Mouse (Mus musculus): ENCODE results near the gene Nav3.
"Not testable (repeated sequence)": the region's sequence is repeated elsewhere in the genome, so short reads cannot be mapped to it uniquely, and the experiment has no call there.

The Nav3 gene

DNA sequence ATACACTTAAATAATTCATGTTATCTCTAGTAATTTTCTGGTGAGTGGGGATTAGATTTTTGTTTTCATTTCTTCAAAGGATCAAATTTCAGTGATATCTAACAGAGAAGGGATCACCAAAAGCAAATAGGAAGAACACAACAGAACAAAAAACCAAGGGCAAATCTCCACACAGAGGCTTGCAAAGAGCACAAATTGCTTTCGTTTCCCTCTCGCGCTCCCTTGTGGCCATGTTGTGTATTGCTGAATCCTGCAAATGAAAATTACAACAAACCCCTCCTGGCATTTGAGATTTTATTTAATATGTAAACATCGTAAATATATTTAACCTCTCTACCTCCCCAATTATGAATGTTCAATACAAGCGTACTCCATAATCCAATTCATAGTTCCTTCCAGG, 370.8 kb downstream of the Nav3 start:
- DNase-seq (ENCODE audit: low read depth, low spot score): no peak

DNA sequence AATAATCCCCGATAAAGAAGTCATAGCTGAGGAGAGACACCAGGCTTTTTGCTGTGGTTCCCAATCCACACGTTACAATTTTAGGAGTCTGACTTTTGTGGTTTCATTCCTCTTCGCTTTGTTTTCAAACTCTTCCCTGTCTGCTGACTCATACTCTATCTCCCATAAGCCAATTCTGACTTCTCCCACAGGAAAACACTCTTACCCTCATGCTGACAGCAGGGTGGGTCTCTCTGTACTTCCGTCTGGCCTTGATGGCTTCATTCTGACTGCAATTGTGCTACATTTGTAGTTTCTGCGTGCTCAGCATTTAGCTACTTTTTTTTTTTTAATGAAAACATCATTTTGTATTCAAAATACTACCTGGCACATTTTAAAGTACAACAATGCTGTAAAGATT, 379.4 kb downstream of the Nav3 start:
- no peak for DNase-seq (ENCODE audit: low read depth, low spot score)

DNA sequence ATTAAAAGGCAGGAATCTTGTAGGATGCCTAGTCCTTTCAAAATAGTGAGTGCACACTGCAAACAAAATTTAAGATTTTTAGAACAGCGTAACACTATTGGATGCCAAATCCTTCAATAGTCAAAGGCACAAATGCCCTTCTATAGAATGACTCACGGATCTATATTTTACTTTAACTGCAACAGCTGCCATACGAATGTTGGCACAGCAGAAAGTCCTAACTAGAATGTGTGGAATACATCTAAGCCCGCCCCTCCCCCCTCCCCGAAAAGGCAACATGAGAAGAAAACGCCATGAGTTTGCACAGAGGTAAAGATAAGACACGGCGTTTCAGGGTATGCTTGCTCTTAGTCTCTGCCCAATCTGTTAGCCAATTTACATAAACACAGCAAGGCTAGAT, 383.6 kb downstream of the Nav3 start:
- DNase-seq (ENCODE audit: low read depth, low spot score): no peak

DNA sequence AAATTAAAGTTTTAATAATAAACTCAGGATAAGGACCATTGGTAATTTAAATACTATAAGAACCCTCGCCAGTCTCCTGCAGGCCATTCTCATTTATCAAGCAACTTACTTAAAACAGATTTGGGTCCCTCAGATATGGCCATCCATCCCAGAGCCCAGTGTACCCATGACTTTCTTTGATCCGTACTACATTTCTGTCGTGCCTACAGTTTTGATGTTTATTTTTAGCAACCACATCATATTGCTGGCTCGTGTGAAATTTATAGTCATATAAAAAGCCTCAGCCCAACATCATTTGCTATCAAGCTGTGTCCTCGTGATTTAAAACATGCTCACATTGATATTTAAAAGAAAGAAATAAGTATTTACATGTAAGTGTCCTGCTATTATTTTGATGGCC, 394.8 kb downstream of the Nav3 start:
- DNase-seq (ENCODE audit: low read depth, low spot score): no peak

DNA sequence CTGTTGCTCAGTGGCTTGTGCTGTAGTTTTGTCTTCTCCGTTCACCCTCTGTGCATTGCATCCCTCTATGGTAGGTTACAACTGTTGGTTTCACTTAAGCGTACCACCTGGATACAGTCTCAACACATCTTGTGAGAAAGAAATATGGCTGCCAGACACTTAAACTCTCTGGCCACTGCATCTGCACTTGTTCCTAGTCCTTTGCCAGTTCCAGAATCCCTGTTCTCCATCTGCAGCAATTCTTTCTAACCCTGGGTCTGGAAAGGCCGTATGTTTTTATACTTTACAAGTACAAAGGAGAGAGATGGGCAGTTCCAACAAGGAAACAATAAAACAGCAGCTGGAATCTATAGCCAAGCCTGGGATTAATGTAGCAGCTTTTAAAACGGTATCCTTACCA, 418.5 kb downstream of the Nav3 start:
- DNase-seq (ENCODE audit: low read depth, low spot score): no peak

DNA sequence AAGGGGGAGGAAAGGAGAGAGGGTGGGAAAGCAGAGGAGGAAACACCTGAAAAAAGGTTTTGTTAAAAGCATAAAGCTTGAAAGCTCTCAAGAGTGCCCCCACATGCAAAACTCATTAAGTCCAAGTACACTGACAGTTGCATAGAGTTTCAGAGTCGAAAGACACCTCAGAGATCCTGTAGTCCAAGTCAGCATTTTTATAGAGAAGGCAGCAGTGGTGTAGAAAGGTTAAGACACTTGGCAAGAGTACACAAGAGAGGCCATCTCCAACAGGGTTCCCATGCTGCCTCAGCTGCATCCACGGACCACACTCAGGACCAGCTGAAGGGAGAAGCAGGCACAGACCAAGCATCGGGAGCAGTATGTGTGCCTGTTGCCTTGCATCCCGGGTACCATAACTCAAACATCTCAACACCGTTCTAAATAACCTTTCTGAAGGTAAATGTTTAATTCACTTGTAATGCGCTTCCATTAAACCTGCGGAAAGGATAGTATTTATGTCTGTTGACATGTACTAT, 421.4 kb downstream of the Nav3 start:
- no peak for DNase-seq (ENCODE audit: low read depth, low spot score)

DNA sequence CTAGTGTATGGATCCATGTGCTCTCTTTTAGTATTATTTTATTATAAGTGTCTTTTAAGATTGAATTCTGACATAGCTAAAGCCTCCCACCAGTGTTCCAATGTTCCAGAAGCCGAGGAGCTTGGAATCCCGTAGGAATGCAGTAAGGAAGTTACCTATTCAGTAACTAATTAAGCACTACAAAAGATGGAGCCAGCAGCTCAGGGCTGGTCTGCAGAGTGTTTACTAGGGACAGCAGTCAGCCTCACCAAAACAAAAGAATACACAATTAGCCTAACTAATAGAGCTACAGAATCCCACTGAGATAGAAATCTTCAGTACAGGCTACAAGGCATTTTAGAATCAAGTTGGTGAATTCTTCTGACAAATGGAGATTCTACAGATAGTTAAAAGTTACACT, 431.1 kb downstream of the Nav3 start:
- not testable (repeated sequence) for DNase-seq (ENCODE audit: low read depth, low spot score)

DNA sequence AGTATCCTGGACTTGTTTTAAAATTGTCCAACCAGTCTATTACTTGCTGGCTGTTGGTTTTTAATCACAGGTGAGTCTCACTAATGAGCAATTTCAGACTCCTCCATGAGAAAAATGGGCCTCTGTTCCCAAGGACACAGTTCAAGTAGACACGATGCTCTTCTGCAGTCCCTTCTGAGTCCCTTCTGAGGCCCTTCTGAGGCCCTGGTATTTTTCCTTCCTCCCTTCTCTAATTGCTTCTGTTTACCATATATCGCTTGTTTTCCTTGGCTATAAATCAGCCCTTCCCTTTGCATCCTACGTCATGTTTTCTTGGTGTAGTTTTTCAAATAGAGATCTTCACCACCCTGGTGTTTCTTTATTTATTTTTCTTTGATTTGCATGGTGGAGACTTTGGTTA, 433.9 kb downstream of the Nav3 start:
- no peak for DNase-seq (ENCODE audit: low read depth, low spot score)

DNA sequence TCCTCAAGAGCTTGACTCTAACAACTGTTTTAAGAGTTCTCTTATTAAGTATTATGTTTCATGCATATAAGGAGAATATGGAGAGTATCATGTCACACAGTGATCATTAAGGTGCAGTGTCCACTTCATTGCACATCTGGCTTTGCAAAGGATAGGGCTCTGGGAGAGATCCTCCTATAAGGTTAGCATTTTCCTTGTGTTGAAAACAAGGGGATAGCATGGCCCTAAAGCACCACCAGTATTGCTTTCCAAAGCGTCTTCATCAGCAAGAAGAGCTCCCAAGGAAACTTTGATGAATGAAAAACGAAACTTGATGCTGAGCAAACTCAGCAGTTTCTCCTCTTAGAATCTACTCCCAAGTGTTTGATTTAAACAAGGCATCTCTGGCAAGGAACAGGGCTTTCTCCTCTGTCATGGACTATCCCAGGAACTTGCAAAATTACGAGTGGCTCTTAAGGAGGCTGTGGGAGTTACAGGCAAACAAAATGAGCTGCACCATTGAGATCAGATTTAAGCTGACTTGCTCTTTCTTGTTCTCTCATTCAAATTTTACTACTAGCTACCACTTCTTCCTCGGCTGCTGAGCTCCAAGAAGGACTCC, 436.6 kb downstream of the Nav3 start:
- no peak for DNase-seq (ENCODE audit: low read depth, low spot score)

DNA sequence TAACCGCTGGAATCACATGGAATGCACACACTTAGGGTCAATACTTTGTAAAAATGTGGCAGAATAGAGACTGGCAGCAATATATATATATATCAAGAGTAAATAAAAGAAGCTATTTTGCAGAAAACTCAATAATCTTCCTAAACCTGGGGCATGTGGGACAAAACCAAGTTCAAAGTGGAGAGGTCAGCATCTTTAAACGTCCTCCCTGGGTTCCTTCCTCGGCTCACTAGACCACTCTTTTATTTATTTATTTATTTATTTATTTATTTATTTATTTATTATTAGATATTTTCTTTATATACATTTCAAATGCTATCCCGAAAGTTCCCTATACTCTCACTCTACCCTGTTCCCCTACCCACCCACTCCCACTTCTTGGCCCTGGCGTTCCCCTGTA, 454.7 kb downstream of the Nav3 start:
- DNase-seq (ENCODE audit: low read depth, low spot score): not testable (repeated sequence)

DNA sequence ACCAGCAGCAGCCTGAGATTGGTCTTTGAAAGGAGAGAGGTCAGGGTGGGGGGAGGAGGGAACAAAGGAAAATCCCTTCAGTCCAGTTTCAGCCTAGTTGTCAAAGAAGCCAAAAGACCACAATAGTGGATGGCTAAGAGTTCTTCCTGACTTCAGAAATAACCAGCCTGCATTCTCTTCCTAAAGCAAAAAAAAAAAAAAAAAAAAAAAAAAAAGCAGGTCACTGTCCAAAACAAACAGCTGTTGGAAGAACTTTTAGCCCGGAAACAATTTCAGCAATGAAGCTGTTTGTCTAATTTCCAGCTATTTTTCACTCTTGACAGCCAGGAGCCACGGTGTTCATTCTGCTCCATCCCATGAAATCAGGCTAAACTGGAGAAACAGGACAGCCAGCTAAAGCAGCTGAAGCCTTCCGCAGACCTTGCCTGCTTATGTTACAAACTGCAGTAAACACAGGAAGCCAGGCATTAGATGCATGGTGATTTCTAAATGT, 455.2 kb downstream of the Nav3 start:
- DNase-seq (ENCODE audit: low read depth, low spot score): no peak

DNA sequence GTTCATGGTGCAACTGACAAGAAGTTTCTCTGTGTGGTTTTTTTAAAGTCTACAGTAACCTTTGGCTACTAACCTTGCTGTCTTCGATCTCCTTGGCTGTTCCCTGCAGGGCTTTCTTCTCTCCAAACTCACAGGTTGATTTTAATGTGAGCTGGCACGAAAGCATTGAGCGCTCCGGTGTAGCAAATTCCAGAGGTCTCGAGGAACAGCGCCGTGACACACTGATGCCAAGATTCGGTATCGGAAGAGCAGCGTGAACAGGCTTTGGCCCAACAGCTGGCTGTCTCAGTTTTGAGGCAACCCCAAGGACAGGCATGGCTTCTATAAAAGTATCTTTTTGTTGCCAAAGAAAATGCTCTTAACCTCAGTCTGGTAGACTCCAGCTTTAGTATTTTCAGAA, 456.1 kb downstream of the Nav3 start:
- DNase-seq (ENCODE audit: low read depth, low spot score): no peak

DNA sequence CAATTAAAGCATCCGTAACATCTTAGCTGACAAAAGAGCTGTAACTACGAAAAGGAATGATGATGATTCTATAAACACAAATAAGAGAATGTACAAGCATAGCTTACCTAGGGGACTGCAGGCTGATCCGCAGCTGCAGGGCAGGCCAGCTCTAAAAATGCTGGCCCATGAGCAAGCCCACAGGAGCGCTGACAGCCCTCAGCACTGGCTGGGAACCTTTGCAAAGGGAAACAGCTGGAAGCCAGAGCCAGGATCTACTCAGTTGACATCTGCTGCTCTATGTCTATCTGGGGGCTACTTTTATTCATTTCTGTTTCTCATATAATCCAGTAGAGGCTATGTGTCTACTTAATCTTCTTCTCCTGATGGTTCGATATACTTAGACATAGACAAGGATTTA, 461.7 kb downstream of the Nav3 start:
- no peak for DNase-seq (ENCODE audit: low read depth, low spot score)

DNA sequence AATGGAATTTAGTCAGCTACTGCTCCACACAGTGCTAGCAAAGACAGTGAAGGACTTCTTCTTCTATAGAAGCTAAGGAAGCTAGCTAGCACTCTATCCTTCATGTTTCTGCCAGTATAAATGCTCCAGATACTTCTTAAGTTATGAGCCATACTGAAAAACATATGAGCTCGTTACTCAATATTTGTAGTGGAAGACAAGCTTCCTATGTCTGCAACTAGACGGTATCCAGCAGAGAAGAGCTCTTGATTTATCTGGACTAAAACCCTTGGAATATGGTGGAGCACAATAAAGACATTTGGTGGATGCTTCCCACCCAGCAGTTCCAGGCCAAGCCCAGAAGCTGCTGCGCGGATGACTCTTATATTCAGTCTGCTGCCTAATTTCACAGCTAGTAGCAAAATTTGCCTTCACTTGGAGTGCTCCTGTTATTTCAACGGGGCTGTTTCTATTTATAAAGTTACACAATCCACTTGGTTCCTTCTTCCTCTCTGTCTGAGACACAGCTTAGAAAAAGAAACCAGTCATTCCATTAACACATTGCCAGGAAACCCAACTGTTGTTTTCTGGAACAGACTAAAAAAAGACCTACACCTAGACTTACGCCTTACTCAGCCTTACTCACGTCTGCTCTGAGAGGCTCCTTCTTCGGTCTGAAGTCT, 470.0 kb downstream of the Nav3 start:
- DNase-seq (ENCODE audit: low read depth, low spot score): no peak

DNA sequence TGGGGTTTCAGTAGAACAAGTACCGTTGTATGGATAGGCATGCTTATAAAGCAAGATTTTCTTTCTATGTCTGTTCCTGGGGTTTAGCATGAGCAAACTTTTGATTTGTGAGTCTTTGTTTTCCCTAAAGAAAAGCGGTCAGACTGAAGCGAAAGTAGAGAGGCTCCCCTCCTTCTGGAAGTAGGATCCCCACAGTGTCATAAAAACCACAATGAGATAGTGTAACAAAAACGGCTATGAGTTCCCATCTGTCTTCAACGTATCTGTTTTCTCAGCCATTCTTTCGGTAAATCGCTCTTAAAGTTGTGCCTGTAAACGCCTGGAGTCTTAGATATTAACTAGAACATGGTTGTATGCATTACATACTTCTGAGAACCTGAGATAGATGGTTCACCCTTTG, 479.7 kb downstream of the Nav3 start:
- no peak for DNase-seq (ENCODE audit: low read depth, low spot score)

DNA sequence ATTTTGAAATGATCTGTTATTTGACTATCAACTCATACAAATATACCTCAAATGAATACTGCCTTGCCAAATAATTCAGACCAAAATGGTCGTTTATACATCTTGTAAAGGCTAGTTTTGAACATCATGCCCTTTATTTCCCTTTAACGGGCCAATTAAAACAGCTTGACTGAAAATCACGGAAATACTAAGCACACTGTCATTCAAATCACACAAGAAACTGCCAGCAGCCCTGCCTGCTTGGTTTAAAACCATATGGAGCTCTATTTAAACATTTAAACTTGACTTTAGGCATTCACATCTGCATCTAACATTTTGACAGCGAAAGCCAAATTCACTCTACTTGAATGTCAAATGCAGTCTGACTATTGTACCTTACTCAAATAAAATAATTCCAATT, 481.8 kb downstream of the Nav3 start:
- DNase-seq (ENCODE audit: low read depth, low spot score): no peak

DNA sequence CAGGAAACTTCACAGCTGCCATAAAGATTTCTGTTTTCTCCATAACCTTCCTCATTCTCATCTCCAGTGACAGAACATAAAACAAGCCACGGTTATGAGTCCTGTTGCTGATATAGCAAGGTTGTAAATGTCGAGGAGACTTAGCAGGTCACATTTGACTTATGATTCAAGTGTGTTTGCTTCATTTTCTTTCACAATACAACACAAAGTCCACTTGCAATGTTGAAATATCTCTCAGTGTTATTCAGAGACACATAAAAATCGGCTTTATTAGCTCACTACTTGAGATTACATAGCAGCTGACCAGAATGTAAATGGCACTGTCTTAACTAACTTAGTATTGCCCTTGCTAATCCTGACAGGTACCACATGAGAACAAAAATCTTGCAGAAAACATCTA, 482.5 kb downstream of the Nav3 start:
- no peak for DNase-seq (ENCODE audit: low read depth, low spot score)

DNA sequence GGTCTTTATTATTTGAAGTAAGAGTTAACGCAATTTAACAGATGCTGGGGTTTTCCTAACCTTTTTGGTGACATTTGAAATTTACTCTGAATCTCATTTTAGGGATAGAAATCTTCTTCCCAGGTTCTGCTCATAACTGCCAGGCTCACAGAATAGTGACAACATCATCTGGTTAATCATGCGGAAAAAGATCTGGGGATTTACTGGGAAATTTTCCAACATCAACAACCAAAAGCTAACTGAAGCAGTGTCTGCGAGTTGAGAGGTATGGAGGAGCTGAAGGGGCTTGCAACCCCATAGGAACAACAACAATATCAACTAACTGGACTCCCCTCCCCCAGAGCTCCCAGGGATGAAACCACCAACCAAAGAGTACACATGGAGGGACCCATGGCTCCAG, 505.7 kb downstream of the Nav3 start:
- no peak for DNase-seq (ENCODE audit: low read depth, low spot score)

DNA sequence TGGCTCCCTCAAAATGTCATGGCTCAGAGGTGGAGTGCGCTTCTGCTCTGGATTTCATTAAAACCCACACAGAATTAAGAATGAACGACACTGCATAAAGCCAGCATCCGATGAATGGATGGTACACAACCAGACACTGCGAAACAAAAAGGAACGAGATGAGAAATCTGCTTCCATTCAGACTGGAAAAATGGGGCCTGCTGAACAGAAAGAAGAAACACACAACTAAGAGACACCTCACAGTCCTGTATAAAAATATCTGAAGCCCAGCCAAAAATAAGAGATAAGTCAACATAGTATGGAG, 526.7 kb downstream of the Nav3 start:
- DNase-seq (ENCODE audit: low read depth, low spot score): no peak

DNA sequence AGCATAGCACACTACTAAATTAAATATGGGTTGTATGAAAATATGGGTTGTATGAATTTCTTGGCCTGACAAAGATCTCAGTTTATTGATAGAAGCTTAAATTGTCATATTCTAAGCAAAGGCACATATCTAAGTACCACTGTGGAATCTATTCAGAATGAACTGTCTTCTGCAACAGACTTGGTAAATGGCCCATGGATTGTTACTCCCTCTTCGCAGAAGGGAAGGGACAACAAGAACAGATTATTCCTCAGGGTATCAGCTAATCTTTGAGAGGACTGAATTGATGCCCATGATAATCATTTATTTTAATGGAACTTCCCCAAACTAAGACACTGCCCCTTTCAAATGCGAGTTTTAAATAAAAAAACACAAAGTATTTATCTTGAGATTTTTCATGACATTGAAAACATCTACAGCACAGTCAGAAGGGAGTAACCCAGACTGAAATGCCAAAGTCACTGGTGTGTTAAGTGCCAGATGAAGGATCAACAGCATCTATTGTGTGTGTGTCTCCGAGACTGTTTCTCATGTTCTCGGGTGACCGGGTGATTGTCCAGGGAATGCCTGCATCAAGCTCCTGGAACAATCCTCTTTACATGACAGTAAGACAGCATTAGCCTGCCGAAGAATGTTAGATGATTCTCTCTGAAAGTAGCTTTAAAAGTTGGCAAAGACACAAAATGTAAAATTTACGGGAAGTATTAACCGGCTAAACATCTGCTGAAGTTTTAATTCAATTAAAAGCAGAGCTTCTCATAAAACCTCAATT, 527.3 kb downstream of the Nav3 start:
- no peak for DNase-seq (ENCODE audit: low read depth, low spot score)

DNA sequence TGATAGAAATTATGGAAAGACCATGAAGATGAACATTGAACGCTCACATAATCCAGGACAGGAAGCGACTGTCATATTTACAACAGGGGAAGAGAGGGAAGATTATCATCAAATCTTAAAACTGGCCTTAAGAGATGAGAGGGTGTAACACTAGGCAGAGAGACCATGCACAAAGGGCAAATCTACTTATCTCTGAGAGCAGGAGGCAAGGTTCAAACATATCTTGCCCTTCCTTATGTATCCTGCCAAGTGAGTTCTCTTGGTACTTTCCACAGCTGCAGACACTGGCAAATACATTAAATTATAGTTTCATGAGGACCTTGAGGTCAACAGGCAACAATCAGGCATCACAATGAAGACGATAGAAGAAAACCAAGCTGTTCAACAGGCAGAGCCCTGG, 529.9 kb downstream of the Nav3 start:
- DNase-seq (ENCODE audit: low read depth, low spot score): no peak

DNA sequence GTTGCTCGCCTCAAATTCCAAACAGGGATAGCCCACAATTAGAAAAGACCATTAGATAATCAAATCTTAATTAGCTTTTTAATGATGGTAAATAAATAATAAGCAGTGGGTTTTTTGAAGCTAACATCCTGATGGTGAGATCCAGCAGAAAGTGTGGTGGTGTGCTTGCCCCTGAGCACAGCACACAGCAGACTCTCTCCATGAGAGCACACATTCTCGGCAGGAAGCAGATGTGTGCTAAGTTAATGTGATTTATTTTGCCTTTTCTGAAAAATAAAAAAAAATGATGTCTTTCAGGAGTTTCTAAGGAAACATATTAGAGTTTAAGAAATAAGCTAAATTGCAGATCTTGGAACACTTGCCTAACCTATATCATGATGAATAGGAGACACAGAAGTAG, 531.9 kb downstream of the Nav3 start:
- DNase-seq (ENCODE audit: low read depth, low spot score): no peak

DNA sequence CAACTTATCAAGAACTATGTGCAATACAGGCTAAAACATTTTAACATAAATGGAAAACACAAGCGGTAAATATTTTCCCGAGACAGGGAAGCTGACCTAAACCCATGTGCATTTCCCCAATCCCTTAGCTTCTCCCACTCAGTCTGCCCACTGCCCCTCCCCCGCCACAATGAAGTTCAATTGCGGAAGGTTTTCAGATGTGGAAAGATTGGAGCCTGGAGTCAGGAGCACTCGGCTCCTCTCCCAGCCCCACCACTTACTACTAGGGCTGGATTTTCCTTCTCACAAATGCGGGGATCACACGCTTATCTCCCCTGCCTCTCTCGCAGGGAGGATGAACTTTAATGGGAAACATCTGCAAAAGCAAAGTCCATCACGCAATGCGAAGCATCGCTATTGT, 534.6 kb downstream of the Nav3 start:
- DNase-seq (ENCODE audit: low read depth, low spot score): no peak

All from CD4-positive, CD25-positive, alpha-beta regulatory T cell, adult 2 months (primary cell).